Mouse (Mus musculus): ENCODE data around the gene 2810408A11Rik.

- TF ChIP-seq CTCF (IDR thresholded peaks at IDR 0.05; ENCODE audit: low read depth, low read length) (no peak), EP300 (IDR thresholded peaks at IDR 0.05; ENCODE audit: insufficient read depth, low read depth, low read length) (no peak)
Measured at GRCm38 (mm10) chr11:69881787-69882670, 18.8 kb downstream of the 2810408A11Rik start.
